Mouse (Mus musculus): Measurements from ENCODE around the gene Bckdk.

Bckdk gene

GRCm38 (mm10) chr7:127903971-127904796 lies at the start of gene Bckdk:
Gene Bckdk (plus strand): TSS chr7:127904082.
- peaks cover 31% of the 10 kb centered on the region for H3K4me1 ChIP-seq (replicated peaks; ENCODE audit: low read depth, low read length)
- TF ChIP-seq NANOG (IDR thresholded peaks at IDR 0.05; ENCODE audit: borderline replicate concordance, low read length), result no peak
- no peak for TF ChIP-seq POU5F1 (IDR thresholded peaks at IDR 0.05; ENCODE audit: borderline replicate concordance, low read length)
- no peak for TF ChIP-seq CTCF (conservative IDR thresholded peaks at IDR 0.05; ENCODE audit: low read length)
- peaks cover 44% of the 10 kb centered on the region for H3K36me3 ChIP-seq (ENCODE audit: insufficient read depth, low read length)
- H3K9me3 ChIP-seq (ENCODE audit: low read length), result no peaks in the 10 kb centered on the region
- H3K27me3 ChIP-seq (ENCODE audit: insufficient read depth, low read length), result no peaks in the 10 kb centered on the region
- H3K4me3 ChIP-seq (replicated peaks; ENCODE audit: low read length), result peak within 1 kb of the TSS; percentile 96

GRCm38 (mm10) chr7:127858258-127858657 lies 45.6 kb upstream of the Bckdk start:
- H3K4me1 ChIP-seq (replicated peaks; ENCODE audit: low read depth, low read length), result peaks cover 29% of the 10 kb centered on the region
- H3K4me3 ChIP-seq (replicated peaks; ENCODE audit: low read length), result no peak overlapping the region
- no peaks in the 10 kb centered on the region for H3K36me3 ChIP-seq (ENCODE audit: insufficient read depth, low read length)
- TF ChIP-seq NANOG (IDR thresholded peaks at IDR 0.05; ENCODE audit: borderline replicate concordance, low read length) (no peak), CTCF (conservative IDR thresholded peaks at IDR 0.05; ENCODE audit: low read length) (no peak), POU5F1 (IDR thresholded peaks at IDR 0.05; ENCODE audit: borderline replicate concordance, low read length) (no peak)
- H3K9me3 ChIP-seq (ENCODE audit: low read length), result no peaks in the 10 kb centered on the region
- no peaks in the 10 kb centered on the region for H3K27me3 ChIP-seq (ENCODE audit: insufficient read depth, low read length)

DNA sequence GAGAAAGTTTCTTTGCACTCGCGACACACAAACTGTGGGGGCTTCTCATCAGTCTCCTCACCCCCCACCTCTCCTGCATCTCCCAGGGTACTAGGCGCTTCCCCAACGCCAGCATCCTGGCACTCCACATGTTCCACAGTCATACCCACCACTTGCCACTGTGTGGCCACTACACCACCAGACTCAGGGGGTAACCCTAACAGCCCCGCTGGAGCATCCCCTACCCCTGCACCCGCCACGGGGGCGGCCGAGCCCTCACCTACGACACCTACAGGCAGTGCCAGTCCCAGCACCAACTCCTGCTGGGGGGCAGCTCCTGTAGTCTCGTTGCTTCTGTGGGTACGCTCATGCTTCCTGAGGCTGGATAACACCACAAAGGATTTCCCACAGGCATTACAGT lies 37.4 kb upstream of the Bckdk start:
- TF ChIP-seq NANOG (IDR thresholded peaks at IDR 0.05; ENCODE audit: borderline replicate concordance, low read length), result no peak
- TF ChIP-seq POU5F1 (IDR thresholded peaks at IDR 0.05; ENCODE audit: borderline replicate concordance, low read length), result no peak
- TF ChIP-seq CTCF (conservative IDR thresholded peaks at IDR 0.05; ENCODE audit: low read length), result no peak
- Histone ChIP-seq H3K4me1 (replicated peaks; ENCODE audit: low read depth, low read length) (peaks cover 48% of the 10 kb centered on the region), H3K4me3 (replicated peaks; ENCODE audit: low read length) (peak overlapping the region; percentile 68), H3K27me3 (ENCODE audit: insufficient read depth, low read length) (peaks cover 17% of the 10 kb centered on the region), H3K9me3 (ENCODE audit: low read length) (no peaks in the 10 kb centered on the region), H3K36me3 (ENCODE audit: insufficient read depth, low read length) (peaks cover 41% of the 10 kb centered on the region)

DNA sequence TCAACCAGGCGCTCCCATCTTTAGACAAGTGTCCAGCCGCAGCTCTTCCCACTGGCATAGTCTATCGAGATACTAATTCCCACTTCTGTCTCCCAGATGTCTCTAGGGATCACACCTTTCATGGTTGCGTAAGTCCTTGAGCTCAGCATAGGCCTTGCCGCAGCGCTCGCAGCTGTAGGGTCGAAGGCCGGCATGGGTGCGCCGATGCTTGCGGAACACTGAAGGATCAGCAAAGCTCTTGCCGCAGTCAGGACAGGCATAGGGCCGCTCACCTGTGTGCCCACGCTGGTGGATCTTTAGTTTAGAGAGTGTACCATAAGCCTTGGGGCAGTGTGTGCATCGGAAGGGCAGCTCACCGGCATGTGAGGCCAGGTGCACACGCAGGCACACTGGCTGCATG lies 36.2 kb upstream of the Bckdk start:
- Histone ChIP-seq H3K27me3 (ENCODE audit: insufficient read depth, low read length) (peaks cover 17% of the 10 kb centered on the region), H3K4me3 (replicated peaks; ENCODE audit: low read length) (peak overlapping the region; percentile 68), H3K36me3 (ENCODE audit: insufficient read depth, low read length) (peaks cover 48% of the 10 kb centered on the region), H3K4me1 (replicated peaks; ENCODE audit: low read depth, low read length) (peaks cover 51% of the 10 kb centered on the region), H3K9me3 (ENCODE audit: low read length) (no peaks in the 10 kb centered on the region)
- TF ChIP-seq CTCF (conservative IDR thresholded peaks at IDR 0.05; ENCODE audit: low read length) (no peak), POU5F1 (IDR thresholded peaks at IDR 0.05; ENCODE audit: borderline replicate concordance, low read length) (no peak), NANOG (IDR thresholded peaks at IDR 0.05; ENCODE audit: borderline replicate concordance, low read length) (no peak)

DNA sequence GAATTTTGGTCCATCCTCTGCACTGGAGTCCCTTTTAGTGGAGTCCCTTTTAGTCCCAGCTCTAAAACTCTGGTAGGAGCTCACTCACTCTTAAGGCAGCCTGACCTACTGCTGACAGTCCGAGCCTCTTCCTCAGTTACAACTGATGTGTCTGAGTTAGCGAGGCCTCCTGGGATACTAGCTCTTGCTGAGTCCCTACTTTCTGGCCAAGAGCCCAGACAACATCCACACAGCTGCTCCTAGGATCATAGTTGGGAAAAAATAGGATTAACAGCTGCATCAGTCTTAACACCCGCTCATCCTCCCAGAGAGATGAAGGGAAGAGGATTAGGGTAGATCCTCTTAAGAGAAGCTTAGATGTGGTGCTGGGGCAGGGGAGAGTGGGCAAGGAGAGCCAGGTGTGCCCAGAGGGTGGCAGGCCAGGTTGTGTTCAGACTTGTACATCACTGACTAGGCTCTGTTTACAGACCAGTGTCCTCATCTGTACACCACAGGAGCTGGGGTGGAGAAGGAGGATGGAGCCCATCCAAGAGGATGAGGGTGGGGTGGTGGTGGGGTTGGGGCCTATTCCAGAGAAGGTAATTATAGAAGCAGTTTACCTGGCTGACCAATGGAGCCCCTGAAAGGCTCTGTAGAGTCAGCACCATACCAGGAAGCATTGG lies 34.6 kb upstream of the Bckdk start:
- Histone ChIP-seq H3K27me3 (ENCODE audit: insufficient read depth, low read length) (peaks cover 17% of the 10 kb centered on the region), H3K9me3 (ENCODE audit: low read length) (no peaks in the 10 kb centered on the region), H3K4me1 (replicated peaks; ENCODE audit: low read depth, low read length) (peaks cover 61% of the 10 kb centered on the region), H3K36me3 (ENCODE audit: insufficient read depth, low read length) (peaks cover 63% of the 10 kb centered on the region), H3K4me3 (replicated peaks; ENCODE audit: low read length) (no peak overlapping the region)
- TF ChIP-seq NANOG (IDR thresholded peaks at IDR 0.05; ENCODE audit: borderline replicate concordance, low read length), result no peak
- TF ChIP-seq POU5F1 (IDR thresholded peaks at IDR 0.05; ENCODE audit: borderline replicate concordance, low read length), result no peak
- TF ChIP-seq CTCF (conservative IDR thresholded peaks at IDR 0.05; ENCODE audit: low read length), result no peak

DNA sequence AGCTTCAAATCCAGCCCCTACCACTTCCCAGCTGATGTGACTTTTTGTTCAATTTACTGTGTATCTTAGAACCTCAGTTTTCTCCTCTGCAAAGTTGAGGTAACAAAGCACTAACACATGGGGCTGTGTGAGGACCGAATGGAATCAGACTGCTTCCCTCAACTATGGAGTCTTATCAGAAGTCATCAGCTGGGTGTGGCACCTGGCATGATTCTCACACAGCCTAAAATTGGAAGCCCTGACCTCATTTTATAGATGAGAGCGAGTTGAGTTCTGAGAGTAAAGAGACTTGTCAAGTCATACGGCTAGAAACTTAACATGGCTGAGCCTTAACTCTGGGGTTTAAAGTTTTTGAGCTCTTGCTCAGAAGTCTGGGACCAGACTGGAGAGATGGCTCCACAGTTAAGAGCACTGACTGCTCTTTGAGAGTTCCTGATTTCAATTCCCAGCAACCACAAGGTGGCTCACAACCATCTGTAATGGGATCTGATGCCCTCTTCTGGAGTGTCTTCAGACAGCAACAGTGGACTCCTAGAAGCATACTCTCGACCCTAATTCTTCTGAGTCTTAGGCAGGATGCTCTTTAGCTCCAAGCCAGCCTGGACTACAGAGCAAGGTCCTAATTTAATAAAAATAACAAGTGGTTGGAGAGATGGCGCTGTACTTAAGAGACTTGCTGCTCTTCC lies 33.6 kb upstream of the Bckdk start:
- H3K27me3 ChIP-seq (ENCODE audit: insufficient read depth, low read length), result peaks cover 17% of the 10 kb centered on the region
- H3K36me3 ChIP-seq (ENCODE audit: insufficient read depth, low read length), result peaks cover 66% of the 10 kb centered on the region
- no peak overlapping the region for H3K4me3 ChIP-seq (replicated peaks; ENCODE audit: low read length)
- TF ChIP-seq CTCF (conservative IDR thresholded peaks at IDR 0.05; ENCODE audit: low read length), result peak; percentile 40
- TF ChIP-seq NANOG (IDR thresholded peaks at IDR 0.05; ENCODE audit: borderline replicate concordance, low read length), result no peak
- no peak for TF ChIP-seq POU5F1 (IDR thresholded peaks at IDR 0.05; ENCODE audit: borderline replicate concordance, low read length)
- H3K4me1 ChIP-seq (replicated peaks; ENCODE audit: low read depth, low read length), result peaks cover 71% of the 10 kb centered on the region
- no peaks in the 10 kb centered on the region for H3K9me3 ChIP-seq (ENCODE audit: low read length)

GRCm38 (mm10) chr7:127874812-127875626 lies 28.9 kb upstream of the Bckdk start:
- H3K4me3 ChIP-seq (replicated peaks; ENCODE audit: low read length), result peak overlapping the region; percentile 100
- peaks cover 64% of the 10 kb centered on the region for H3K4me1 ChIP-seq (replicated peaks; ENCODE audit: low read depth, low read length)
- H3K36me3 ChIP-seq (ENCODE audit: insufficient read depth, low read length), result peaks cover 54% of the 10 kb centered on the region
- no peaks in the 10 kb centered on the region for H3K9me3 ChIP-seq (ENCODE audit: low read length)
- no peak for TF ChIP-seq CTCF (conservative IDR thresholded peaks at IDR 0.05; ENCODE audit: low read length)
- TF ChIP-seq POU5F1 (IDR thresholded peaks at IDR 0.05; ENCODE audit: borderline replicate concordance, low read length), result no peak
- TF ChIP-seq NANOG (IDR thresholded peaks at IDR 0.05; ENCODE audit: borderline replicate concordance, low read length), result no peak
- H3K27me3 ChIP-seq (ENCODE audit: insufficient read depth, low read length), result no peaks in the 10 kb centered on the region
